Mouse (Mus musculus) heart, embryonic 11.5 days (tissue): ENCODE data around the gene Llph. TPM values are rescaled to one million over a fixed set of nuclear protein-coding genes. Genes with fewer than 3 reads are reported as not detected.
A peak's percentile ranks its signal among the peaks of the same experiment; 100 is the strongest.

Experiments
- ATAC-seq: fragments of 200-750 bp; cut with Nextera tagmentation; replicated peaks from 2 replicates; pipeline ENCODE4 v1.8.0; 2017; ENCODE audit warnings: moderate library complexity; ENCODE audit not compliant: insufficient number of reproducible peaks, low FRiP score, low TSS enrichment
- H3K27ac ChIP-seq: fragments of 300-500 bp; sonication (generic); 2 replicates; pipeline ENCODE4 v1.5.1; 2014; ENCODE audit warnings: mild to moderate bottlenecking, low read depth, low read length
- H3K27me3 ChIP-seq: fragments of 300-500 bp; sonication (generic); 2 replicates; pipeline ENCODE4 v1.6.1; 2014; ENCODE audit warnings: mild to moderate bottlenecking, low read length, mixed read lengths; ENCODE audit not compliant: control insufficient read depth, insufficient read depth
- H3K36me3 ChIP-seq: fragments of 300-500 bp; sonication (generic); 2 replicates; pipeline ENCODE4 v1.6.1; 2014; ENCODE audit warnings: mild to moderate bottlenecking, low read length, moderate library complexity, mixed read lengths; ENCODE audit not compliant: control insufficient read depth, insufficient read depth
- H3K4me1 ChIP-seq: fragments of 300-500 bp; sonication (generic); 2 replicates; pipeline ENCODE4 v1.6.1; 2014; ENCODE audit warnings: low read length; ENCODE audit not compliant: control insufficient read depth, insufficient read depth
- H3K4me2 ChIP-seq: fragments of 300-500 bp; sonication (generic); 2 replicates; pipeline ENCODE4 v1.6.1; 2014; ENCODE audit warnings: mild to moderate bottlenecking, moderate library complexity
- H3K4me3 ChIP-seq: fragments of 300-500 bp; sonication (generic); 2 replicates; pipeline ENCODE4 v1.5.1; 2014; ENCODE audit warnings: low read depth, low read length
- H3K9ac ChIP-seq: fragments of 300-500 bp; sonication (generic); 2 replicates; pipeline ENCODE4 v1.6.1; 2014; ENCODE audit warnings: mild to moderate bottlenecking, low read depth, low read length, moderate library complexity
- H3K9me3 ChIP-seq: fragments of 300-500 bp; sonication (generic); replicated peaks from 2 replicates; pipeline ENCODE4 v1.6.1; 2016; ENCODE audit warnings: low read length; ENCODE audit not compliant: control insufficient read depth
- WGBS: fragments of 180-500 bp; shearing (Covaris S2); extraction: QIAGEN DNeasy Blood & Tissue Kit; methylation state at CpG from one replicate; pipeline ENCODE4 v1.1.7; 2014; ENCODE audit not compliant: insufficient replicate concordance; 5-methylcytosine and 5-hydroxymethylcytosine counted together
- polyA plus RNA-seq: library from polyadenylated mRNA; unstranded; fragments of >200 nt; fragmentation: Nextera tagmentation; extraction: Ambion mirVana; gene quantifications from 2 replicates; pipeline ENCODE4 v1.2.1, GENCODE M21; 2014

Gene Llph
- 30.4 and 38.9 TPM in 2 replicates for polyA plus RNA-seq

GRCm38 (mm10) chr10:120226871-120227661 is at the start of gene Llph:
Gene Llph, plus strand, starts transcription at chr10:120227070.
- peak within 1 kb of the TSS; percentile 100 for H3K4me3 ChIP-seq
- peak within 1 kb of the TSS; percentile 90 for H3K4me2 ChIP-seq
- no peaks in the 10 kb centered on the region for H3K27me3 ChIP-seq
- H3K36me3 ChIP-seq: peaks cover 2% of the 10 kb centered on the region; the same call in 1 of the 2 replicates
- peak within 1 kb of the TSS; percentile 93 for H3K9ac ChIP-seq
- peaks cover 3% of the 10 kb centered on the region; the same call in 1 of the 2 replicates for H3K4me1 ChIP-seq
- peak; percentile 92 for ATAC-seq
- WGBS: under 1% methylated on average over 57 of the region's 57 CpGs
- H3K9me3 ChIP-seq: no peaks in the 10 kb centered on the region
- peak within 1 kb of the TSS; percentile 29; the same call in 1 of the 2 replicates for H3K27ac ChIP-seq

DNA sequence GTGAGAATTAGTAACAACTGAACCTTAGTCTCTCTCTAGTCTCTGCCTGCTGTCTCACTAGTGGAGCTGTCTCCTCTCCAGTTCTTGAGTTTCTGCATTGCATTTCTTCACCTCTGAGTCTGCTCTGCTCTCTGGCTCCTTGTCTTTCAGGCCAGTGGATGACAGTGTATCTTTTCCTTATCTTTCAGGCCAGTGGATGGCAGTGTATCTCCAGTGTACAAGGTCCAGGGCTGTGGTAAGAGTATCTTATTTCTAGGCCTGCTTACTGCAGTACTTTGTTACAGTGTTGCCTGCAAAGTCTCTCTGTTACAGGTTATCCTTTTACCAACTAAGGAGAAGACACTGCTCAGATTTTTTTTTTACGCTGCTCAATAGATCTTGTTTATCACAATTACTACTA is 44.0 kb upstream of the Llph start:
- Histone ChIP-seq H3K27me3 (no peaks in the 10 kb centered on the region), H3K9me3 (no peaks in the 10 kb centered on the region; the same call in 1 of the 2 replicates), H3K27ac (no peak overlapping the region), H3K4me2 (no peak overlapping the region), H3K36me3 (no peaks in the 10 kb centered on the region), H3K9ac (no peak overlapping the region), H3K4me3 (no peak overlapping the region), H3K4me1 (no peaks in the 10 kb centered on the region)
- no peak for ATAC-seq
- 98% methylated on average over 1 of the region's 1 CpGs for WGBS

GRCm38 (mm10) chr10:120183342-120183741 is 43.5 kb upstream of the Llph start:
- 84% methylated on average over 2 of the region's 2 CpGs for WGBS
- no peaks in the 10 kb centered on the region for H3K4me1 ChIP-seq
- no peaks in the 10 kb centered on the region; the same call in 1 of the 2 replicates for H3K9me3 ChIP-seq
- no peaks in the 10 kb centered on the region for H3K27me3 ChIP-seq
- H3K9ac ChIP-seq: no peak overlapping the region
- no peak for ATAC-seq
- H3K4me3 ChIP-seq: no peak overlapping the region
- no peak overlapping the region for H3K27ac ChIP-seq
- no peaks in the 10 kb centered on the region for H3K36me3 ChIP-seq
- no peak overlapping the region for H3K4me2 ChIP-seq

GRCm38 (mm10) chr10:120188513-120188912 is 38.4 kb upstream of the Llph start:
- Histone ChIP-seq H3K9me3 (no peaks in the 10 kb centered on the region), H3K27me3 (no peaks in the 10 kb centered on the region), H3K4me1 (no peaks in the 10 kb centered on the region), H3K36me3 (no peaks in the 10 kb centered on the region), H3K4me3 (no peak overlapping the region), H3K4me2 (no peak overlapping the region), H3K9ac (no peak overlapping the region), H3K27ac (no peak overlapping the region)
- no peak for ATAC-seq
- 59% methylated on average over 2 of the region's 2 CpGs for WGBS

DNA sequence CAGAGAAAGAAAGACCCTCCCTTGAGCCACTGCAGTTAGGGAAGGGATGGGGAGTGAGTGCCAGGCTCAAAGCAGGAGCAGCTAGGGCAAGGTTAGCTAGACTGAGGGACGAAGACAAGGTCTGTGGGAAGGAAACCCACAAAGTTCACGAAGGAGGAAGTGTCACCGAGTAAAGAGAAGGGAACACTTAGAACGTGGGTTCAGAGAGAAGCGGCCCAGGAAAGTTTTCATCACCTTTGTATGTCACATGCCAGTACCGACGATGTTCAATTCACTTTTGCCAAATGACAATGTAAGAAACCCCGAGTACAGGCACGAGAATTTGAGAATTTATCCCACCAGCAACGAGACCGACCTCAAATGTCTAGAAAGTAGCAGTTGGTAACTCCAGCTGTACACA is 37.6 kb upstream of the Llph start:
- ATAC-seq: no peak
- Histone ChIP-seq H3K9ac (no peak overlapping the region), H3K4me1 (no peaks in the 10 kb centered on the region), H3K27me3 (no peaks in the 10 kb centered on the region), H3K4me3 (no peak overlapping the region), H3K9me3 (no peaks in the 10 kb centered on the region), H3K36me3 (no peaks in the 10 kb centered on the region), H3K4me2 (no peak overlapping the region), H3K27ac (no peak overlapping the region)
- 65% methylated on average over 11 of the region's 11 CpGs for WGBS

- no peak overlapping the region for H3K27ac ChIP-seq
- 31% methylated on average over 6 of the region's 6 CpGs for WGBS
- H3K27me3 ChIP-seq: no peaks in the 10 kb centered on the region
- no peak for ATAC-seq
- H3K9ac ChIP-seq: no peak overlapping the region
- H3K4me2 ChIP-seq: no peak overlapping the region
- no peak overlapping the region for H3K4me3 ChIP-seq
- no peaks in the 10 kb centered on the region for H3K9me3 ChIP-seq
- no peaks in the 10 kb centered on the region for H3K36me3 ChIP-seq
- no peaks in the 10 kb centered on the region for H3K4me1 ChIP-seq
Measured at GRCm38 (mm10) chr10:120189782-120190181, 37.1 kb upstream of the Llph start.

DNA sequence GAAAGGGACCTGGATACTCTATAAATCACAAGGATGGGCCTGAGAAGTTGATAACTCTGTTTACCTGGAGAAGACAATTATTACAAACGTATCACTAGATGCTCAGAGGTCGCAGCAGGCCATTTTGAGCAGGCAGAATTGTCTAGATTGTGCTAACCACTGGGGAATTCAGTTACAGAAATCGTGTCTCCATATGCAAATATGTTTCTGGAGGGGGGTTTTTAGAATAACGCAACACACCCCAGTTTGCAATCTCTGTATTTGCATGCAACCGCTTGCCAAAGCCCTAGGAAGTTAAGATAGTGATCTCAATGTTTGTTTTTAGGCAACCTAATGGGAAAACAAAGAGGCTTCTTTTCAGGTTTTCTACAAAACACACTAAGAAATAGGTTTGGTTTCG is 35.7 kb upstream of the Llph start:
- H3K36me3 ChIP-seq: no peaks in the 10 kb centered on the region
- no peak overlapping the region for H3K9ac ChIP-seq
- ATAC-seq: no peak
- no peaks in the 10 kb centered on the region for H3K27me3 ChIP-seq
- H3K4me3 ChIP-seq: no peak overlapping the region
- no peak overlapping the region for H3K27ac ChIP-seq
- 78% methylated on average over 6 of the region's 6 CpGs for WGBS
- H3K9me3 ChIP-seq: no peaks in the 10 kb centered on the region
- no peaks in the 10 kb centered on the region for H3K4me1 ChIP-seq
- H3K4me2 ChIP-seq: no peak overlapping the region

DNA sequence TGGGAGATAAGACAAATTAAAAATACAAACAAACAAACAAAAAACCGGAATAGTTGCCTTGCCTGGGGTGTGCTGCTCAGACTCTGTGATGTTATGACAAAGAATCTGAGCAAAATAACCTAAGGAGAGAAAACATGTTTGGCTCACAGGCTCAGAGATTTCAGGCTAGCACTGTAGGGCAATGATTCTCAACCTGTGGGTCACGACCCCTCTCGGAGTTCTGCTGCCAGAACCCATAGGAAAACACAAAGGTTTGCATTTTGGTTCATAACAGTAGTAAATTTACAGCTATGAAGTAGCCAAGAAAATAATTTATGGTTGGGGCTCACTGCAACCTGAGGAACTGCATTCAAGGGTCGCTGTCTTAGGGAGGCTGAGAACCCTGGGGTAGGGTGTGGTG is 34.6 kb upstream of the Llph start:
- H3K27ac ChIP-seq: no peak overlapping the region
- H3K9me3 ChIP-seq: no peaks in the 10 kb centered on the region
- H3K4me3 ChIP-seq: no peak overlapping the region
- no peak overlapping the region for H3K4me2 ChIP-seq
- ATAC-seq: no peak
- H3K36me3 ChIP-seq: no peaks in the 10 kb centered on the region
- H3K27me3 ChIP-seq: no peaks in the 10 kb centered on the region
- H3K4me1 ChIP-seq: no peaks in the 10 kb centered on the region
- WGBS: 79% methylated on average over 4 of the region's 4 CpGs
- H3K9ac ChIP-seq: no peak overlapping the region

- Histone ChIP-seq H3K4me2 (no peak overlapping the region), H3K36me3 (no peaks in the 10 kb centered on the region), H3K27me3 (peaks cover 2% of the 10 kb centered on the region; the same call in 1 of the 2 replicates), H3K9ac (no peak overlapping the region), H3K27ac (no peak overlapping the region), H3K9me3 (no peaks in the 10 kb centered on the region), H3K4me3 (no peak overlapping the region), H3K4me1 (no peaks in the 10 kb centered on the region)
- WGBS: 81% methylated on average over 8 of the region's 8 CpGs
- ATAC-seq: no peak
Measured at GRCm38 (mm10) chr10:120193255-120193654, 33.6 kb upstream of the Llph start.
